Mouse (Mus musculus) hindbrain, embryonic 10.5 days (tissue): ENCODE data around the gene Il4i1. TPM values are rescaled to one million over a fixed set of nuclear protein-coding genes. Genes with fewer than 3 reads are reported as not detected.
A peak's percentile ranks its signal among the peaks of the same experiment; 100 is the strongest.

Experiments used
- DNase-seq: peaks from one replicate; pipeline ENCODE4 v3.0.0-alpha.2; 2017; ENCODE audit warnings: low spot score
- H3K27ac ChIP-seq: fragments of 300-500 bp; sonication (generic); 2 replicates; pipeline ENCODE4 v1.5.1; 2016; ENCODE audit warnings: mild to moderate bottlenecking, moderate library complexity
- H3K27me3 ChIP-seq: fragments of 300-500 bp; sonication (generic); 2 replicates; pipeline ENCODE4 v1.6.1; 2016; ENCODE audit warnings: mild to moderate bottlenecking; ENCODE audit not compliant: poor library complexity, insufficient read depth, severe bottlenecking
- H3K36me3 ChIP-seq: fragments of 300-500 bp; sonication (generic); 2 replicates; pipeline ENCODE4 v1.6.1; 2016; ENCODE audit warnings: mild to moderate bottlenecking, moderate library complexity
- H3K4me1 ChIP-seq: fragments of 300-500 bp; sonication (generic); replicated peaks from 2 replicates; pipeline ENCODE4 v1.6.1; 2016; ENCODE audit warnings: mild to moderate bottlenecking
- H3K4me3 ChIP-seq: fragments of 300-500 bp; sonication (generic); 2 replicates; pipeline ENCODE4 v1.5.1; 2016; ENCODE audit warnings: mild to moderate bottlenecking, moderate library complexity
- H3K9me3 ChIP-seq: fragments of 300-500 bp; sonication (generic); 2 replicates; pipeline ENCODE4 v1.6.1; 2016; ENCODE audit warnings: mild to moderate bottlenecking, moderate library complexity
- WGBS: fragments of 180-500 bp; shearing (Covaris S2); methylation state at CpG from one replicate; pipeline ENCODE4 v1.1.7; 2016; 5-methylcytosine and 5-hydroxymethylcytosine counted together
- polyA plus RNA-seq: library from polyadenylated mRNA; unstranded; fragments of >200 nt; fragmentation: Nextera tagmentation; extraction: Ambion mirVana; gene quantifications from 2 replicates; pipeline ENCODE4 v1.2.1, GENCODE M21; 2016

Gene Il4i1
- 1.7 and 1.9 TPM in 2 replicates for polyA plus RNA-seq

- WGBS, result under 1% methylated on average over 62 of the region's 62 CpGs
- H3K27ac ChIP-seq, result peak within 1 kb of the TSS; percentile 99
- no peaks in the 10 kb centered on the region for H3K9me3 ChIP-seq
- no peaks in the 10 kb centered on the region for H3K27me3 ChIP-seq
- peak within 1 kb of the TSS; percentile 90 for H3K4me3 ChIP-seq
- peaks cover 64% of the 10 kb centered on the region for H3K4me1 ChIP-seq
- peaks cover 58% of the 10 kb centered on the region for H3K36me3 ChIP-seq
- peak; percentile 100 for DNase-seq
These were observed at the start of gene Il4i1, which contains the start of gene Nup62 for GRCm38 (mm10) chr7:44815721-44816469. Gene Il4i1, plus strand, starts transcription at chr7:44816387. Gene Nup62, plus strand, starts transcription at chr7:44816088.

- H3K27me3 ChIP-seq, result no peaks in the 10 kb centered on the region
- 87% methylated on average over 5 of the region's 5 CpGs for WGBS
- H3K36me3 ChIP-seq, result peaks cover 94% of the 10 kb centered on the region
- no peak for DNase-seq
- H3K4me1 ChIP-seq, result no peaks in the 10 kb centered on the region
- no peak overlapping the region for H3K4me3 ChIP-seq
- H3K9me3 ChIP-seq, result no peaks in the 10 kb centered on the region
- H3K27ac ChIP-seq, result no peak overlapping the region
These were observed 48.1 kb upstream of the Il4i1 start for GRCm38 (mm10) chr7:44768129-44768528.

- Histone ChIP-seq H3K4me1 (no peaks in the 10 kb centered on the region), H3K4me3 (no peak overlapping the region), H3K9me3 (no peaks in the 10 kb centered on the region), H3K27me3 (no peaks in the 10 kb centered on the region), H3K27ac (no peak overlapping the region), H3K36me3 (peaks cover 94% of the 10 kb centered on the region)
- DNase-seq, result peak; percentile 71
- WGBS, result 16% methylated on average over 6 of the region's 6 CpGs
These were observed 46.1 kb upstream of the Il4i1 start for GRCm38 (mm10) chr7:44770046-44770578.

- no peaks in the 10 kb centered on the region for H3K9me3 ChIP-seq
- H3K27ac ChIP-seq, result no peak overlapping the region
- 88% methylated on average over 8 of the region's 8 CpGs for WGBS
- no peak for DNase-seq
- H3K27me3 ChIP-seq, result no peaks in the 10 kb centered on the region
- H3K4me1 ChIP-seq, result no peaks in the 10 kb centered on the region
- H3K36me3 ChIP-seq, result peaks cover 92% of the 10 kb centered on the region
- no peak overlapping the region for H3K4me3 ChIP-seq
These were observed 43.5 kb upstream of the Il4i1 start for GRCm38 (mm10) chr7:44772591-44773204.

GRCm38 (mm10) chr7:44776849-44777498, 39.2 kb upstream of the Il4i1 start:
- H3K4me1 ChIP-seq, result no peaks in the 10 kb centered on the region
- H3K4me3 ChIP-seq, result no peak overlapping the region
- no peak overlapping the region for H3K27ac ChIP-seq
- WGBS, result 86% methylated on average over 9 of the region's 9 CpGs
- H3K27me3 ChIP-seq, result no peaks in the 10 kb centered on the region
- no peak for DNase-seq
- H3K9me3 ChIP-seq, result no peaks in the 10 kb centered on the region
- peaks cover 66% of the 10 kb centered on the region for H3K36me3 ChIP-seq

GRCm38 (mm10) chr7:44780101-44780500, 36.1 kb upstream of the Il4i1 start:
- Histone ChIP-seq H3K27me3 (no peaks in the 10 kb centered on the region), H3K9me3 (no peaks in the 10 kb centered on the region), H3K36me3 (peaks cover 37% of the 10 kb centered on the region), H3K4me1 (no peaks in the 10 kb centered on the region), H3K27ac (no peak overlapping the region), H3K4me3 (no peak overlapping the region)
- DNase-seq, result no peak
- WGBS, result 85% methylated on average over 8 of the region's 8 CpGs

- no peak overlapping the region for H3K27ac ChIP-seq
- DNase-seq, result no peak
- 78% methylated on average over 3 of the region's 3 CpGs for WGBS
These were observed 26.7 kb upstream of the Il4i1 start for GRCm38 (mm10) chr7:44789531-44789930.

GRCm38 (mm10) chr7:44790066-44790465, 26.1 kb upstream of the Il4i1 start:
- peaks cover 8% of the 10 kb centered on the region; the same call in 1 of the 2 replicates for H3K9me3 ChIP-seq
- 0 out of 2 replicates have a peak, but pooled peaks cover 4% of the 10 kb centered on the region for H3K4me1 ChIP-seq
- H3K27me3 ChIP-seq, result no peaks in the 10 kb centered on the region
- H3K27ac ChIP-seq, result no peak overlapping the region
- 67% methylated on average over 4 of the region's 4 CpGs for WGBS
- no peak for DNase-seq
- H3K4me3 ChIP-seq, result no peak overlapping the region
- no peaks in the 10 kb centered on the region for H3K36me3 ChIP-seq

More at GRCm38 (mm10) chr7:44789531-44789930, 26.7 kb upstream of the Il4i1 start:
- H3K36me3 ChIP-seq, result no peaks in the 10 kb centered on the region
- H3K9me3 ChIP-seq, result 0 out of 2 replicates have a peak, but pooled peaks cover 3% of the 10 kb centered on the region
- H3K4me1 ChIP-seq, result 0 out of 2 replicates have a peak, but pooled peaks cover 4% of the 10 kb centered on the region
- H3K27me3 ChIP-seq, result no peaks in the 10 kb centered on the region
- H3K4me3 ChIP-seq, result no peak overlapping the region

- DNase-seq, result no peak
- Histone ChIP-seq H3K9me3 (peaks cover 12% of the 10 kb centered on the region), H3K36me3 (no peaks in the 10 kb centered on the region), H3K4me1 (0 out of 2 replicates have a peak, but pooled peaks cover 4% of the 10 kb centered on the region), H3K27ac (no peak overlapping the region), H3K4me3 (no peak overlapping the region), H3K27me3 (no peaks in the 10 kb centered on the region)
- whole genome bisulfite sequencing, result 89% methylated on average over 6 of the region's 6 CpGs
These were observed 23.4 kb upstream of the Il4i1 start for GRCm38 (mm10) chr7:44792781-44793180.

- peaks cover 4% of the 10 kb centered on the region; the same call in 1 of the 2 replicates for H3K4me1 ChIP-seq
- H3K27me3 ChIP-seq, result 0 out of 2 replicates have a peak, but pooled peaks cover 2% of the 10 kb centered on the region
- peaks cover 29% of the 10 kb centered on the region for H3K36me3 ChIP-seq
- H3K9me3 ChIP-seq, result no peaks in the 10 kb centered on the region
- no peak overlapping the region for H3K27ac ChIP-seq
- WGBS, result 88% methylated on average over 2 of the region's 2 CpGs
- no peak overlapping the region for H3K4me3 ChIP-seq
- DNase-seq, result no peak
These were observed 7.3 kb upstream of the Il4i1 start for GRCm38 (mm10) chr7:44808927-44809326.

- Histone ChIP-seq H3K36me3 (peaks cover 34% of the 10 kb centered on the region), H3K4me3 (no peak overlapping the region), H3K27me3 (0 out of 2 replicates have a peak, but pooled peaks cover 2% of the 10 kb centered on the region), H3K4me1 (peaks cover 9% of the 10 kb centered on the region; the same call in 1 of the 2 replicates), H3K27ac (no peak overlapping the region), H3K9me3 (no peaks in the 10 kb centered on the region)
- WGBS, result 89% methylated on average over 3 of the region's 3 CpGs
- no peak for DNase-seq
These were observed 6.7 kb upstream of the Il4i1 start for GRCm38 (mm10) chr7:44809466-44809865.

- Histone ChIP-seq H3K27ac (no peak overlapping the region), H3K9me3 (no peaks in the 10 kb centered on the region), H3K4me3 (no peak overlapping the region), H3K36me3 (peaks cover 34% of the 10 kb centered on the region), H3K27me3 (no peaks in the 10 kb centered on the region), H3K4me1 (peaks cover 18% of the 10 kb centered on the region)
- 83% methylated on average over 4 of the region's 4 CpGs for WGBS
- DNase-seq, result no peak
These were observed 5.8 kb upstream of the Il4i1 start for GRCm38 (mm10) chr7:44810365-44810764.
